Mouse (Mus musculus): ENCODE results near the gene Nup205. TPM values are rescaled to one million over a fixed set of nuclear protein-coding genes. Genes with fewer than 3 reads are reported as not detected.

Gene Nup205
- polyA plus RNA-seq, 1 experiment from 2014 or later: 23.4 TPM

- Histone ChIP-seq H3K27me3 (replicated peaks) (no peaks in the 10 kb centered on the region), H3K9me3 (no peaks in the 10 kb centered on the region), H3K4me3 (no peak overlapping the region), H3K9ac (no peak overlapping the region), H3K36me3 (no peaks in the 10 kb centered on the region), H3K4me1 (peaks cover 31% of the 10 kb centered on the region), H3K27ac (replicated peaks) (no peak overlapping the region), H3K4me2 (no peak overlapping the region)
- ATAC-seq (ENCODE audit: extremely low read depth, insufficient number of reproducible peaks, low FRiP score, low TSS enrichment): no peak
- WGBS: 84% methylated on average over 8 of the region's 8 CpGs
Observed at GRCm38 (mm10) chr6:35289676-35290075, 112.5 kb downstream of the Nup205 start.

GRCm38 (mm10) chr6:35294964-35295363 is 117.7 kb downstream of the Nup205 start:
- no peak overlapping the region for H3K9ac ChIP-seq
- H3K27ac ChIP-seq (replicated peaks): no peak overlapping the region
- H3K36me3 ChIP-seq: no peaks in the 10 kb centered on the region
- ATAC-seq (ENCODE audit: extremely low read depth, insufficient number of reproducible peaks, low FRiP score, low TSS enrichment): no peak
- no peak overlapping the region for H3K4me3 ChIP-seq
- no peaks in the 10 kb centered on the region for H3K27me3 ChIP-seq (replicated peaks)
- 72% methylated on average over 2 of the region's 2 CpGs for WGBS
- no peak overlapping the region for H3K4me2 ChIP-seq
- peaks cover 39% of the 10 kb centered on the region for H3K4me1 ChIP-seq
- H3K9me3 ChIP-seq: no peaks in the 10 kb centered on the region

GRCm38 (mm10) chr6:35297001-35297400 is 119.8 kb downstream of the Nup205 start:
- Histone ChIP-seq H3K9me3 (no peaks in the 10 kb centered on the region), H3K4me2 (no peak overlapping the region), H3K36me3 (no peaks in the 10 kb centered on the region), H3K4me1 (peaks cover 37% of the 10 kb centered on the region), H3K4me3 (no peak overlapping the region), H3K27ac (replicated peaks) (peak overlapping the region; percentile 90), H3K9ac (peak overlapping the region; percentile 37; the same call in 1 of the 2 replicates), H3K27me3 (replicated peaks) (no peaks in the 10 kb centered on the region)
- ATAC-seq (ENCODE audit: extremely low read depth, insufficient number of reproducible peaks, low FRiP score, low TSS enrichment): no peak
- WGBS: 54% methylated on average over 2 of the region's 2 CpGs

Other genes with a start within 250 kb of the Nup205 start
- 0.23 and 0.27 TPM in 2 replicates for gene Slc23a4, start 189.0 kb upstream of the Nup205 start, polyA plus RNA-seq (2015; fragmentation: Nextera tagmentation; extraction: Ambion mirVana)
- 15.5 and 20.1 TPM in 2 replicates for gene Cnot4, start 43.7 kb upstream of the Nup205 start, polyA plus RNA-seq (2015; fragmentation: Nextera tagmentation; extraction: Ambion mirVana)
- gene Slc13a4, start 130.7 kb downstream of the Nup205 start, polyA plus RNA-seq (2015; fragmentation: Nextera tagmentation; extraction: Ambion mirVana): 1.3 TPM in 2 replicates
- 0.29 and 0.65 TPM in 2 replicates for gene Fam180a, start 148.7 kb downstream of the Nup205 start, polyA plus RNA-seq (2015; fragmentation: Nextera tagmentation; extraction: Ambion mirVana)